Mouse (Mus musculus) brain, embryonic 14.5 days (tissue): ENCODE measurements around the gene Xpo4. TPM values are rescaled to one million over a fixed set of nuclear protein-coding genes. Genes with fewer than 3 reads are reported as not detected.

Experiments used
- DNase-seq: peaks from one replicate; pipeline ENCODE4 v3.0.0-alpha.2; 2011; ENCODE audit warnings: low read depth
- CTCF ChIP-seq: fragments of 200-500 bp; IDR thresholded peaks from 2 replicates; pipeline ENCODE4 v1.5.1; 2012; ENCODE audit warnings: inconsistent platforms, mild to moderate bottlenecking, moderate library complexity, borderline replicate concordance; ENCODE audit not compliant: insufficient read depth, insufficient read length; ENCODE audit errors: extremely low read depth
- POLR2A ChIP-seq: fragments of 200-500 bp; IDR thresholded peaks from 2 replicates; pipeline ENCODE4 v1.6.1; 2012; ENCODE audit warnings: mild to moderate bottlenecking, inconsistent platforms, borderline replicate concordance; ENCODE audit not compliant: poor library complexity, insufficient read depth, insufficient read length, severe bottlenecking; ENCODE audit errors: extremely low read depth
- polyA plus RNA-seq: library from polyadenylated mRNA; depleted of rRNA; stranded (reverse); fragments of >200 nt; gene quantifications from 2 replicates; pipeline ENCODE4 v1.2.3, GENCODE M21; 2012; rRNA removed

The Xpo4 gene
- polyA plus RNA-seq = 9.9 and 10.2 TPM in 2 replicates

- peak; percentile 32; the same call in 1 of the 2 replicates for TF ChIP-seq CTCF
- peak; percentile 79 for TF ChIP-seq POLR2A
- DNase-seq = peak; percentile 92
These were observed at the start of gene Xpo4 for GRCm38 (mm10) chr14:57664822-57665627. Gene Xpo4, minus strand, starts transcription at chr14:57665430.

- no peak for TF ChIP-seq POLR2A
- no peak for TF ChIP-seq CTCF
These were observed 47.7 kb upstream of the Xpo4 start for GRCm38 (mm10) chr14:57712884-57713283.

GRCm38 (mm10) chr14:57711059-57711458 is 45.8 kb upstream of the Xpo4 start:
- DNase-seq = no peak
- TF ChIP-seq POLR2A (no peak), CTCF (no peak)

More at GRCm38 (mm10) chr14:57712884-57713283, 47.7 kb upstream of the Xpo4 start:
- no peak for DNase-seq

- DNase-seq = peak; percentile 58
These were observed 43.9 kb upstream of the Xpo4 start for GRCm38 (mm10) chr14:57709171-57709570.

GRCm38 (mm10) chr14:57708580-57708979 is 43.4 kb upstream of the Xpo4 start:
- TF ChIP-seq CTCF (no peak), POLR2A (no peak)

More at GRCm38 (mm10) chr14:57709171-57709570, 43.9 kb upstream of the Xpo4 start:
- TF ChIP-seq POLR2A = no peak

GRCm38 (mm10) chr14:57707100-57707893 is 42.1 kb upstream of the Xpo4 start:
- DNase-seq = peak; percentile 56
- no peak for TF ChIP-seq POLR2A

More at GRCm38 (mm10) chr14:57708580-57708979, 43.4 kb upstream of the Xpo4 start:
- DNase-seq = peak; percentile 17

GRCm38 (mm10) chr14:57706760-57707099 is 41.5 kb upstream of the Xpo4 start:
- no peak for TF ChIP-seq POLR2A
- no peak for TF ChIP-seq CTCF
- peak; percentile 56 for DNase-seq

- TF ChIP-seq POLR2A (no peak), CTCF (no peak)
- DNase-seq = no peak
These were observed 40.5 kb upstream of the Xpo4 start for GRCm38 (mm10) chr14:57705759-57706158.

GRCm38 (mm10) chr14:57705075-57705474 is 39.8 kb upstream of the Xpo4 start:
- DNase-seq = no peak
- TF ChIP-seq CTCF = no peak
- TF ChIP-seq POLR2A = no peak

GRCm38 (mm10) chr14:57701915-57702477 is 36.8 kb upstream of the Xpo4 start:
- DNase-seq = peak; percentile 85
- TF ChIP-seq CTCF = no peak
- TF ChIP-seq POLR2A = no peak

- TF ChIP-seq CTCF = no peak
- DNase-seq = no peak
These were observed 34.3 kb upstream of the Xpo4 start for GRCm38 (mm10) chr14:57699461-57699970.

GRCm38 (mm10) chr14:57699016-57699415 is 33.8 kb upstream of the Xpo4 start:
- DNase-seq = no peak
- no peak for TF ChIP-seq CTCF
- no peak for TF ChIP-seq POLR2A

- no peak for DNase-seq
- TF ChIP-seq CTCF = no peak
- no peak for TF ChIP-seq POLR2A
These were observed 30.8 kb upstream of the Xpo4 start for GRCm38 (mm10) chr14:57696066-57696465.
